22 mouse cellular contexts compared by ENCODE assay signal in genomic region chr13:29574784-29575183, GRCm38 (mm10).
DNase-seq lines count a peak whose midpoint lies in the region; ATAC-seq and TF ChIP-seq lines count a peak whose summit lies in the region.
"Had no signal": no experiment of that assay in that cellular context is flagged by ENCODE, and none has a peak within 500 bp of the region (broad histone marks: within the 10 kb centered on the region; RNA-seq: fewer than 3 reads in every experiment).

No protein-coding gene starts in this region.

- intact Hi-C loops in gastrocnemius, postnatal 14 days (cut with DNase I; ENCODE audit: low total_unique reads): no loop called here
- intact Hi-C loops in left cerebral cortex, postnatal 25 days (cut with DNase I): no loop called here

- no peaks in the 10 kb centered on the region for H3K27me3 ChIP-seq in heart, postnatal 0 days (ENCODE audit: control insufficient read depth, insufficient read depth, low read length)
- H3K27me3 ChIP-seq: forebrain, embryonic 13.5 days; limb, embryonic 15.5 days; liver, embryonic 15.5 days had no signal

- no peaks in the 10 kb centered on the region for H3K36me3 ChIP-seq in heart, postnatal 0 days (replicated peaks; ENCODE audit: control insufficient read depth, insufficient read depth, low read length)
- H3K36me3 ChIP-seq: limb, embryonic 15.5 days; liver, embryonic 15.5 days had no signal

- ATAC-seq in heart, postnatal 0 days (ENCODE audit: insufficient read depth, low read depth): peak; percentile 51
- ATAC-seq in megakaryocyte progenitor cell, adult 5-6 weeks (replicated peaks; ENCODE audit: poor library complexity): no peak
- ATAC-seq: forebrain, embryonic 13.5 days; midbrain, embryonic 16.5 days had no signal

- H3K27ac ChIP-seq in heart, postnatal 0 days (ENCODE audit: low read depth): peak overlapping the region; percentile 76
- H3K27ac ChIP-seq: forebrain, embryonic 13.5 days; kidney, postnatal 0 days; layer of hippocampus, adult 2 months; limb, embryonic 15.5 days; liver, embryonic 15.5 days had no signal

- TF ChIP-seq EP300 in heart, postnatal 0 days (IDR thresholded peaks at IDR 0.05; ENCODE audit: low read depth): no peak

- peaks cover 22% of the 10 kb centered on the region for H3K4me1 ChIP-seq in heart, postnatal 0 days (ENCODE audit: control insufficient read depth, insufficient read depth)
- H3K4me1 ChIP-seq: forebrain, embryonic 13.5 days; liver, embryonic 15.5 days had no signal

- H3K9me3 ChIP-seq in heart, postnatal 0 days (replicated peaks; ENCODE audit: control insufficient read depth, low read length): no peaks in the 10 kb centered on the region
- H3K9me3 ChIP-seq: forebrain, embryonic 13.5 days; limb, embryonic 15.5 days; liver, embryonic 15.5 days had no signal

- WGBS in heart, postnatal 0 days: 6% methylated on average over 1 of the region's 1 CpGs

- no peak overlapping the region for H3K4me3 ChIP-seq in heart, postnatal 0 days (ENCODE audit: low read depth, low read length)
- H3K4me3 ChIP-seq: erythroblast, embryonic 14.5 days; forebrain, embryonic 13.5 days; layer of hippocampus, adult 2 months; limb, embryonic 15.5 days; liver, embryonic 15.5 days had no signal

- DNase-seq in gastrocnemius, postnatal 14 days: peak; percentile 7
- DNase-seq in gastrocnemius, postnatal 10 days: no peak
- DNase-seq in heart, postnatal 0 days (ENCODE audit: low spot score): peak; percentile 50
- DNase-seq in heart, adult 8-10 months (ENCODE audit: low spot score): no peak
- DNase-seq in Muller cell, postnatal 12 days (ENCODE audit: inconsistent ontology term): peak; percentile 91
- DNase-seq in lung, postnatal 10 days: peak; percentile 28
- no peak for DNase-seq in left cerebral cortex, postnatal 25 days (ENCODE audit: low spot score in 2 of 2)
- DNase-seq: B cell, adult 2 months; cerebellum, adult 8-10 months; gastrocnemius, postnatal 25 days; kidney, adult 11 months; right cerebral cortex, postnatal 14 days; spleen, adult 18-20 months; thymus, postnatal 36 days had no signal

- TF ChIP-seq CTCF in heart, postnatal 0 days (IDR thresholded peaks at IDR 0.05; ENCODE audit: low read depth): no peak

- no peak overlapping the region for H3K9ac ChIP-seq in heart, postnatal 0 days (replicated peaks; ENCODE audit: low read depth, low read length)
- H3K9ac ChIP-seq: forebrain, embryonic 13.5 days; limb, embryonic 15.5 days; liver, embryonic 15.5 days had no signal

- H3K4me2 ChIP-seq in heart, postnatal 0 days (ENCODE audit: low read depth, low read length): no peak overlapping the region
- H3K4me2 ChIP-seq: forebrain, embryonic 13.5 days; limb, embryonic 15.5 days; liver, embryonic 15.5 days had no signal

Comparison
In these comparisons a context has a peak if more than half of its experiments do, and no peak if none do; other contexts are left out.
1. DNase-seq: peak in gastrocnemius, postnatal 14 days (single experiment), heart, postnatal 0 days (single experiment), Muller cell, postnatal 12 days (single experiment) and lung, postnatal 10 days (single experiment); none in gastrocnemius, postnatal 10 days (single experiment), heart, adult 8-10 months (single experiment) and left cerebral cortex, postnatal 25 days (0 of 2).